Mouse (Mus musculus): Measurements from ENCODE around the gene Pkd1l1.
A peak's percentile ranks its signal among the peaks of the same experiment; 100 is the strongest.

Pkd1l1 gene

DNA sequence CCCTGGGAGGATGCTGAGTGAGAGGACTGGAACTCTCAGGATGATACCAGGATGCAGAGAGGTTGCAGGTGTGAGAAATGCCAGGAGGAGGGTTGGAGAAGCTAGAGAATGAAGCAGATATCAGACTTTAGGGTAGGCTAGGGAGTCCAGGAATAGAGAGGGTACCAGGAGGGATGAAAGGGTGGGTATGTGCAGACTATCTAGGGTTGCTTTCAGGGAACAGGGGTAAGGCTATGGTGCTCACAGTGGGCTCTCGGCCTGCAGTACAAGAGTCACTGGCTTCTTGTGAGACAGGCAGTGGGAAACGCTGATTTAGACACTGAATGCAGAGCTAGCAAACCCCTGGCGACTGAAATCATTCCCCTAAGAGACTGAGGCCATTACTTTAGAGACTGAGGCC, at the start of gene Pkd1l1:
Pkd1l1 (minus strand) TSS at position 101 of the 400 bp plus-strand sequence.
- no peak for DNase-seq (ENCODE audit: low read depth, low spot score)

DNA sequence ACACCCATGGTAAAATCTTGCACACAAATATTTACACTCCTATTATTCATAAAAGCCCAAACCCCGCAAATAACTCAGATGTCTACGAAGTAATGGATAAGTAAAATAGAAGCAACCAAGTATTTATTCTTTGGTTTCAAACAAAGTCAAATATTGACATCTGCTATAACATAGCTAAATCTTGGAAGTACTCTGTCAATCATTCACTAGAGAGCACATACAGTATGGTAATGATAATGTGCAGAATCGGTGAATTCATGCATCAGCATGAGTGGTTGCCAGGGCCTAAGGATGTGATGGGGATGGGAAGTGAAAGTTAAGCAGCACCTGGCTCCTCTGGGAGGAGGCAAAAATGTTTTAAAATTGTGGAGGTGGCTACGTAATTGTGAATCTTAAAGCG, 47.1 kb upstream of the Pkd1l1 start:
- no peak for DNase-seq (ENCODE audit: low read depth, low spot score)

DNA sequence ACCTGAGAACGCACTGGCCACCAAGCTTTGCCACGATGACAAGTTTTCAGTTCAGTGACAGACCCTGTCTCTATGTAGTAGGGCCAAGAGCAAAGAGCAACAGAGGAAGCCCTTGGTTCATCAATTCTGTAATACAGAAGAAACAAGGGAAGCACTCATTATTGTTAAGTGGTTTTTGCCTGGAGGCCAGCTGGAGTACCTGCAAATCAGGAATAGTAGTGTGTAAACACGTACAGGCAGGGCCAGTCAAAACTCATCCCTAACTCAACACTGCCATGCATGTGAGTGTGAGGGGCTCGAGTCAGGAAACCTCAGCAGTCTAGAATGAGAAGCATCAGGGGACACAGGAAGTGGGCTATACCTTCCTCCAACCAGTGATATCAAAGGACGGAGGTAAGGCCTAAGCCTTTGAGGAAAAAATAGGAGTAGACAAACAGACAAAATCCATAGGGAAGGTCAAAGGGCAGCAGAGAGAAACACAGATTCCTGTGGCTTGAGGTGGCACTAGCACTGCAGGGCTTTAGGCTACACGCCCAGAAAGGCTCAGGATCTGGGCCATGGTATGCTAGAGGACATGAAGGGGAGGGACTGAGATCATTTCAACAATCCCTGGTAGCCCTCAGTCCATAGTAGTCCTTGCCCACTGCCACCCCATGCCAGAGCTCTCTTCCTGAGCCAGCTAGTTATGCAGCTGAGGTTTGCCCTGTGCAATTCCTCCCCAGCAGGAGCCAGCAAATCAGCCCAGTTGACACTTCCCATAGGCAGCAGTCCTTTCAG, 45.6 kb upstream of the Pkd1l1 start:
- no peak for DNase-seq (ENCODE audit: low read depth, low spot score)

DNA sequence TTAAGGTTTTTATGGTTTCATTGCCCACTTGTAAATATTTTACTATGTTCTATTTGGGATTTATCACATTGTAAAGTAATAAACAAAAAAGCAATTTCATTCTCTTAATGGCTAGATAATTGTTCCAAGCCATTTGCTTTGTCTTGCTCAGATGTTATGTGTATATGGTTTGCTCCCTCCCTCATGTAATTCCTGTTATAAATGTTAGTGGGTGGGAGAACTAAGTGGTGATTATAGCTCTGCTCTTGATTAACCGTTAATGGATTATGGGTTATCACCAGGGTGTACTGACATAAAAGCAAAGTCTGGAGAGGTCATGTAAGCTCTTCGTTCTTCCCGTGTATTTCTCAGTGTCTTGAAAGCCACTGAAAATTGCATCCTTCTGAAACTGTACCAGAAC, 41.7 kb upstream of the Pkd1l1 start:
- DNase-seq (ENCODE audit: low read depth, low spot score) = no peak

DNA sequence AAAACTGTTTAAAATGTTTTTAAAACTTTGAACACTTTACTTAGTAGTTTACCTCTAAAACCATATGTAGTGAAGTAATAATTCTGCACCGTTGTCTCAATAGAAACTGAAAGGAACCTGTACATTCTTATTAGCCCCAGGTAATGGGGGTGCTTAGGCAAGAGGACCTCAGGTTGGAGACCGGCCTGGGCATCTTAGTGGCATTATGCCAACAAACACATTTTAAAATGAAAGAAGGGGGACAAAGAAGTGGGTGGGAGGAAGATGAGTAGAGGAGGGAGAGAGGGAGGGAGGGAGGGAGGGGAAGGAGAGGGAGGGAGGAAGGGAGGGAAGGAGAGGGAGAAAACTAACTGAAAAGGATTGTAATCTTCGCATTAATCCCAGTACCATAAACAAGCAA, 38.3 kb upstream of the Pkd1l1 start:
- DNase-seq (ENCODE audit: low read depth, low spot score) = no peak

DNA sequence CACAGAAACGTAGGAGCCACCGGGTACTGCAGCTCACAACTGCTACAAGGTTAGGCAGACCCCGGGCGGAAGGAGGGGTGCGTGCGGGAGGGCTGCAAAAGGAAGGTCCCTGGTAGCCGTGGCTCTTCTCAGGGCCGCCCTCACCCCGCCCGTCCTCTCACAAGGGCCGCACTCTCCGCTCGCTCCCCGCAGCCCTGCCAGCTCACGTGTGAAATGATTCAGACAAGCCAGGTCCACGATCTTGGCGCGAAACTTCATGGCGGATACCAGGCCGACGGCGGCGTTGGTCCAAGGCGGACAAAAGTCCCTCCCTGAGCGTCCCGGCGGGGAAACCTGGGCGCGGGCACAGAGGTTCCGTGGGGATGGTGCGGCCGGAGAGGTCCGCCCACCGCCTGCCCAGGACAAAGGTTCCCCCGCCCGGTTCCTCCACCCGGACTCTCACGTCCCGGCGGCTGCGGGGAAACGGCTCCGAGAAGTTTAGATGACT, 37.8 kb upstream of the Pkd1l1 start, which contains the start of gene Hus1:
Hus1 (minus strand) TSS at position 339 of the 487 bp plus-strand sequence.
- DNase-seq (ENCODE audit: low read depth, low spot score) = peak; percentile 74

DNA sequence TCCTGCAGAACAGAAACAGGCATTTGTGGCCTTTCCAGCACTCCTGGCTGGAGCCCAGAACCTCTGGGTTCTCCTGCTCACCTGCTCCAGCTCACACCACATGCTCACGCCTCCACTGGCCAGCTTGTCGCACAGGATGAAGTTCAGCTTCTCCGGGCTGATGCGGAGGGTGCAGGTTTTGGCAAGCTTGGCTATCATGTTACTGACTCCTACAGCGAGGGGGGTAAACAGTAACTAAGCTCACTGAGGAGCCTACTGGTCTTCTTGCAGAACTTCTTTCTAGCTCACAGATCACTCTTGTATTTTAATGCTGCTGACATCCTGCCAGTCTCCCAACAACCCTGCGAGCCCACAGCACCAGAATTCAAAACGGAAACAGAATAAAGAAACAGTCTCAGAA, 37.4 kb upstream of the Pkd1l1 start:
- DNase-seq (ENCODE audit: low read depth, low spot score) = no peak

DNA sequence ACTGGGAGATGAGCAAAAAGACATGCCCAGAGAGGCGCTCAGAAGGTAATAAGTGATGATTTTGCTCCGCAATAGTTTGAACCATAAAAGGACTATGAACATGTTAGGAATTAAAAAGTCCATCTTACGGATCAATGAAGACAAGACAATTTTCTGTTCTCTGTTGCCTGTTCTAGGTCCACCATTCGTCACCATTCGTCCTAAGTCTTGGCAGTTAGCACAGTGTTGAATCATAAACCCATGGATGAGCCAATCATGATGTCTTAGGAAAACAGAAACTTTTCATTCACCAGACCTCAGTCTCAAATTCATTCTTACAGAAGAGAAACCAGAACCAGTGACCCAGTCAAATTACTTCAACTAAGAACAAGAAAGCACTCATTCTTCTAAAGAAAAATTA, 35.7 kb upstream of the Pkd1l1 start:
- no peak for DNase-seq (ENCODE audit: low read depth, low spot score)

DNA sequence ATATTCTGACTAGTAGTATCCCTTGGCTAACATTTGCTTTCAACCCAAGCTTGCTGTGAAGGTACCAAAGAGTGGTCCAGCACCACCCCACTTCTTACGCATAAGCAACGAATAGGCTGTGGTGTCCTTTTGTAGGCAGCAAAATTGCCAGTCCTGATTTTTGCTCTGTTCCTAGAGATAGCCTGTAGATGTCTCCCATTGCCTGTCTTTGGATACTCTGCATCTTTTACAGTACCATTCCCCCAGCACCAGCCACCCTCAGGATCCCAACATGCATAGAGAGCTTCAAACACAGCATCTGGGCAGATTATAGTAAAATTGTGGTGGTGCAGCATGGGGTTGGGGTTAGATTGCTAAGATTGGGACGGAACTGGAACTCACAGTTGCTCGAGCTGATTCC, 15.0 kb upstream of the Pkd1l1 start:
- DNase-seq (ENCODE audit: low read depth, low spot score) = no peak

DNA sequence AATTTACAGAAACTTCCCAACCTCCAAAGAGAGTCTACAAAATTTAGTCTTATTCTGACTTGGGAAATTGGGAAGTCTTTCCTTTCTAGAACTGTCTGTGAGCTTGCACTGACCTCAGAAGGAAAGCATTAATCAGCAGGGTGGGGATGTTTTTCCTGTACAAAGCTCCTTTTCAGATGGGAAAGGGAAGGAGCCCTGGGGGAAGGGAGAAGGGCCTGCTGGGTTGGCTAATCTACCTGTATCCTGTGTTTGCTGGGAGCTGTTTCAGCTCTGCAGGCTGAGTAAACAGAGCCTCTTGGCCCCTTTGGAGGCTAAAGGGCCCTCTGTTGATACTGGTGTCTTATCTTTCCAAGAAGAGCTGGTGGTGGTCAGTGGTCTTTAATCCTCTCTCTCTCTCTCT, 13.0 kb upstream of the Pkd1l1 start:
- no peak for DNase-seq (ENCODE audit: low read depth, low spot score)

DNA sequence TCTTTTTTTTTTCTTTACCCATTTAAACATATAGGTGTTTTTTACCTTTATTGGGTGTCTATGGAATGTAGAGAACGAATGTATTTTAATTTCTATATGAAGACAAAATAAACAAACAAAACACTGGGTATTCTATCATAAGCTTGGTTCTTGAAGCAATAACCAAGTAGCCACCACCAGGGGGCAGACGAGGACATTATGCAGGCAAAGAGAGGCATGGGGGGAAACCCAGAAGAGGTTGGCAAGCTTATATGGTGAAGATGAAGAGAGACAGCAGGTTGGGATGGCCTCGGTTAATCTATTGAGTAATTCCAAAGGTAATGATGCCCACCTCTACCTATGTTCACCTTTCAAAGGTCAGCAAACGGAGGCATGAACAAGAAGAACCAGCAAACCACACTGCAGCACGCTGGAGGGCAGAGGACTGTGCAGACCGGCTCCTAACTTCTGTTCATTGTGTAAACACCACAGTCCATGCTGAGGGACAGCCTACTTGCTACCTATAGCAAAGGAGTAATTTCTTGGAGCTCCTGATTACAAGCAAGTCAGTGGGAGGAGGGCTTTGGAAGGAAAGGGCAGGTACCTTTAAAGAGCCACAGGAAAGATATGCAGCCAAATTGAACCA, 10.3 kb upstream of the Pkd1l1 start:
- DNase-seq (ENCODE audit: low read depth, low spot score) = peak; percentile 38

DNA sequence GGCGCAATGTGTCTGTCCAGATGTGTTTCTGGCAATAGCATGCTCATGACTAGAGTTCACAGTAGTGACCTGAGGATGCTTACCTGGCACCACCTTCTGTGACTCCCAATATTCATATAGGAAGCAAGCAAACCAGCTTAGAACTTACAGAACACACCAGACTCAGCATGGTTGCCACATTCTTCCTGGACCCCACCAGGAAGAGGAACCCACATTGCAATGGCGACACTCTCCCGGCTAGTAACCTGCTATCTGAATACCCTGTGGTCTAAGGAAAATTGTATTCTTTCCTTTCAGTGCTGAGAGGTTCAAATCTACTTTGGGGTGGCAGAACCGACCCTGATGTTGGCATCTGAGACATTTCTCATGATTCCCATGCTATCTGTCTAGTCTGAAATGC, 5.1 kb upstream of the Pkd1l1 start:
- no peak for DNase-seq (ENCODE audit: low read depth, low spot score)

DNA sequence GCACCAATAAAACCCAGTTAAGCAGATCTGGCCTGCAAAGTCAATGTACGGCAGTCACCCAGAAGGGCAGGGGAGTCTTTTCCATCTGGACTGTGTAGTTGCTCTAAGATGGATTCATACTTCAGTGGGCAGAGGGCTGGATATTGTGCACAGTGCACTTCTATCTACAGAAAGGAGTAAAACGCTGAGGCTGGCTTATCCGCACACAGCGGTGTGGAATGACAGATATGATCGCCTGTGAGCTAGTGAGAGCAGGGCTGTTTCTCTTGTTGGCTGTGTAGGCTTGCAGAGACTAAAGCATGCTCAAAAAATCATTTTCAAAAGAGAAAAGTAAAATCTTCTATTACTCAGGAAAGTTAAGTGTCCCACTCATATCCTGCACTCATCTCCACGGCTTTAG, 973 bp downstream of the Pkd1l1 start:
- DNase-seq (ENCODE audit: low read depth, low spot score) = no peak

DNA sequence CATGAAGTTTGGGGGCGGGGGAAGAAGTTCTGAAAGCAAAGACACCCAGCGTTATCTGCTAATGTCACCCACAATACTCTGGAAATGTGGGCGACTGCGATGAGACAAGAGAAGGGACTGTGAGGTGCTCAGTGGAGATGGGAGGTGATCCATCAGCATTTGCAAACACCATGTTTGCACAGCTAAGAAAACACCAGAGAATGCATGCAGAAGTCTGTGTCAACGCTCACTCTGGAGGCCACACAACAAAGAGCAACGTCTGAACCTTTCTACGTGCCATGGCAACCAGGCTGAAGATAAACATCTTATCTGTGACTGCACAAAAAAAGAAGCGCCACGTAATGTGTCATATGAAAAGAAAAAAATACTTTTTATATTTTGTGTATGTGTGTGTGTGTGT, 2.6 kb downstream of the Pkd1l1 start:
- DNase-seq (ENCODE audit: low read depth, low spot score) = no peak

DNA sequence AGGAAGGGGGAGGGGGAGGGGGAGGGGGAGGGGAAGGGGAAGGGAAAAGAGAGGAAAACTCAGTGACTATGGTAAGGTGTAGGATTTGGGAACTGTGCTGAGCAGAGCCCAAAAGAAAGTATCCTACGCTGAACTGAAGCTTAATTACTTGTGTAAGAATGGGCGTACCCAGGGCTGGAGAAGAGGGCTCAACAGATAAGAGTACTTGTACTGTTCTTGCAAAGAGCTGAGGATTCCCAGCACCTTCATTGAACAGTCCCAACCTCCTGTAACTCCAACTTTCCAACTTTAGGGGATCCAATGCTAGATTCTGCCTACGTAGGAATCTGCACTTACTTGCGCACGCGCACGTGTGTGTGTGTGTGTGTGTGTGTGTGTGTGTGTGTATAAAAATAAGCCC, 5.0 kb downstream of the Pkd1l1 start:
- no peak for DNase-seq (ENCODE audit: low read depth, low spot score)

DNA sequence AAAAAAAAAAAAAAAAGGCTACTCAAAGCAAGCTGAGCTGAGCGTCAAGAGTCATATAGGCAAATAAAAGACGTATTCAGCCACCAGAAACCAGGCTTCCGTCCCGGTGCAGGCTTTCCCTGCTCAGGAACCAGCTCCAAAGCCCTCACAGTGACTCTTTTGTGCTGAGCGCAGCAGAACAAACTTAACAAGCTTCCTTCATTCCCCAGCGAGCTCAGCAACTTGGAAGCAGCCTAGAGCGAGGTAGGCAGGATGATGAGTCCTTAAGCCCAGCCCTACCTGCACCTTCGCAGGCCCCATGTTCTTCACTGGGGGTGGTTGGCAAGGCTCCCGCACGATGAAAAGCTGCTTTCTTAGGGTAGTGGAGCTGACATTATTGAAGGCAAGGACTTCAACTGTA, 14.5 kb downstream of the Pkd1l1 start:
- DNase-seq (ENCODE audit: low read depth, low spot score) = no peak

DNA sequence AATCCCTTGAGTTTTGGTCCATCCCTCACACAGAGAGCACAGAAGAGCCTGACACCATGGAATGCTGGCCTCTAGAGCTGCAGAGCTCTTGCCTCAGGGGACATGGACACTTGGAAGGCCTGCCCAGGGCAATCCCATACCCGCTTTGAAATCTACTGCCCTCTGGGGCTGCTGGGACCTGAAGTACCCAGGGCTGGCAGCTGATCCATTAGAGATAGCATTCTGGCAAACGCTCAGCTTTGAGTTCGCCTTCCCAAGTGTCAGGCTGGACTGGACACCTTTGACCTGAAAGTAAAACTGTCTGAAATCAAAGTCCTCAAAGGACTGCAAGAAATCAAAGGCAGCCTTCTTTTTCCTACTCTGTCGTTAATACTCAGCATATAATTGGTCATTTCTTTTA, 15.0 kb downstream of the Pkd1l1 start:
- DNase-seq (ENCODE audit: low read depth, low spot score) = no peak

DNA sequence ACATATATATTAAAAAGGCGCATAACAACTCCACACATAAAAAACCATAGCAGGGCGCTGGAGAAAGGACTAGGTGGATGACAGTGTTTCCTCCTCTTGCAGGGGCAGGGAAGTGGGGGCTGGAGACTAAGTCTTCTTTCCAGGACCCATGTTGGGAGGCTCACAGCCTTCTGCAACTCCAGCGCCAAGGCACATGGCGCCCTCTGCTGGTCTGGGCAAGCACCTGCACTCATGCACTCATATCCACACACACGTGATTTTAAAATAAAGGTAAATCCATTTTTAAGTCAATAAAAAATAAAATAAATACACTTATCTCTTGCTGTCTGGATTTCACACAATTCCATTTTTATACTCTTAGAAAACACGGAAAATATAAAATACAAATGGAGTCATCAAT, 16.0 kb downstream of the Pkd1l1 start:
- DNase-seq (ENCODE audit: low read depth, low spot score) = no peak

DNA sequence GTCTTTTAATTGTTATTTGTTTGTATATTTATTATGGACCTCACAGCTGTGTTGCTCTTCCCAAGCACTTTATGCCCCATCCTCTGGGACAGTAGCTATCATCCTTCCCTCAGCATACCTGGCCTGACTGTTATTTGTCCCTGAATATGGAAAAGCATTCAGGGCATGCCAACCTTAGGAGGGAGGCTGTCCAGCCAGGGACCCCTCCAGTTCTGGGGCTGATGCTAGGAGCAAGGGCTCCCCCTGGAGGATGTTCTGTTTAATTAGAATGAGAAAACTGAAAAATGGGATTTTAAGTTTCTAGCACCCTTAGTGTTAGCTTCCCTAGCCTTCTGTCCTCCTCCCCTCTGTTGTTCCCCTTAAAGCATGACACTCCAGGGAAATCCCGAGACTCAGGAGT, 17.4 kb downstream of the Pkd1l1 start:
- no peak for DNase-seq (ENCODE audit: low read depth, low spot score)

DNA sequence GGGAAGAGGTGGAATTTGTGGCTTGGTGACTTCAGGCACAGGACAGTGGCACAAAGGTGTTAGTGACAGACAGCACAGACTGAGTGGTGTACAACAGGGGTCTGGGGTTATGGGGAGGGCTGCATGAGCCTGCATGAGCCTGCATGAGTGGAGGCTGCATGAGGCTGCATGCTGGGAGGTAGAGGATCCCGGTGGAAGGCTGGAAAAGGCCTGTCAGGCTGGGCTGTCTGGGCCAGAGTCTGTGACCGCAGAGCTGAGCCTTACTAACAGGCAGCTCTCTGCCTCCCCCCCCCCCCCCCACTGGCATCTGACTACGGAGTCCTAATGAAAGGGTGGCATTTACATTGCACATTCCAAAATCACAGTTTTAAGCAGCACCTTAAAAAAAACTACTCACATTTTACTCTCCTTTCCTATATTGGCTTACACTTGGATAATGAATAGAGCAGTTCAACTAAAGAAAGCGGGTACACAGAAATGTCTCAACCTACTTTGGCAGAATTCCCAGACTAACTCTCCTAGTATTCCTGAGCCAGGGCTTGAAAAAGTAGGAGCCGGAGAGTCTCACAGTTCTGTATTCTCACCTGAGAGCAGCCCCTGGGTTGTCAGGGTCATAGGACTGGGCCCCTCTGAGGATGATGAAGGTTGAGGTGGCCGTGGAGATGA, 23.2 kb downstream of the Pkd1l1 start:
- no peak for DNase-seq (ENCODE audit: low read depth, low spot score)

DNA sequence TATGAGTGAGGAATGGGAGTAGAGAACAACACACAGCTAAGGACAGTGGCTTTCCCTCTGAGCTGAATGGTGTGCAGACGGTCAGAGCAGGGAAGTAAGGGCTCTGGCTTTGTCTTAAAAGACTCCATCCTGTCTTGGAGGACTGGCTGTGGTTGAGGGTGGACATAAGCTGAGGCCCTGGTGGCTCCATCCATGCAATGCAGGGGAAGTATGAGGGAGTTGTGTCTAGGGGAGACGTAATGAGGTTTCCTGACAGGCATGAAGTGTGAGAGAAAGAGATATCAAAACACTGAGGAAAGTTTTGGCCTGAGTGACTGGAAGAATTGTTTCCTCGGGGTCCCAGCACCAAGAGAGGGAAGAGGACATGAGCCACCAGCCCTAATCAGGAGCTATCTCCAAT, 24.2 kb downstream of the Pkd1l1 start:
- no peak for DNase-seq (ENCODE audit: low read depth, low spot score)

DNA sequence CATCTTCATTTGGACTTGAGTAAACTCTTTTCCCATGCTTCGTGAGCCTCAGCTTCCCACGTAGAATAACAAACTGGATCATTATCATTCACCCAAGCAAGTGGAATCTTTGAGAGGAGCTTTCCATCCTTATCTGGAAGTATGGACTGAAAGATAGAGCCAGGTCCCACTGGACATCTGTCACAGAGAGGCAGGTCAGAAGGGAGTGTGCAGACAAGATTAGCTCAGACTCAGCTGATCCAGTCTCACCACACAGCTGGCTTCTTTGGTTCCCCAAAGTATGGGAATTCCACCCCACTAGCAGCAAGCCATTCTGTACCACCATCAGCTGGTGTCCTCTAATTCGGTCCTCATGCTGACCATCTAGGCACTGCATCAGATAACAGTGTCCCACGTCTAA, 29.0 kb downstream of the Pkd1l1 start:
- DNase-seq (ENCODE audit: low read depth, low spot score) = no peak

DNA sequence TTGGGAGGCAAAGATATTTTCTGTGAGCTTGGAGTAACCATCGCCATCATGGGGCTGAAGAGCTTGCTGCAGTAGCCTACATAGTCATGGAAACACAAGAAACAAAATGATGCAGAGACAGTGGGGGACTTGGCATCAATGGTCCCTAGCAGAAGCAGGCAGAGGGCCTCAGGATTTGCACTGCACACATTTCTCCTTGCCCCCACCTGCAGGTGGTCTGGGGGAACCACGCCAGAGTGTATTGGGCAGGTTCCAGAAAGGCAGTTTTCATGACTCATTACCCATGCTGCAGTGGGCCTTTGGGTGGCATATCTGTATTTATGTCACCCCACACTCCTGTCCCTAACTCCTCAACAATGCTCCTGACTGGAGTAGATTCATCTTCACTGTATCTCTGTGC, 30.6 kb downstream of the Pkd1l1 start:
- no peak for DNase-seq (ENCODE audit: low read depth, low spot score)

Measured in c-Kit-negative CD71-positive TER-119-positive erythroid progenitor cells, embryonic 14.5 days (primary cell).